Mouse (Mus musculus) mature B cell (primary cell): ENCODE results near the gene Gins2.

ENCODE experiments used
- in situ Hi-C: fragments of 300-500 bp; cut with MboI; formaldehyde crosslinking; loops from 2 replicates; pipeline ENCODE4 v1.14.3; 2019

Gene Gins2

DNA sequence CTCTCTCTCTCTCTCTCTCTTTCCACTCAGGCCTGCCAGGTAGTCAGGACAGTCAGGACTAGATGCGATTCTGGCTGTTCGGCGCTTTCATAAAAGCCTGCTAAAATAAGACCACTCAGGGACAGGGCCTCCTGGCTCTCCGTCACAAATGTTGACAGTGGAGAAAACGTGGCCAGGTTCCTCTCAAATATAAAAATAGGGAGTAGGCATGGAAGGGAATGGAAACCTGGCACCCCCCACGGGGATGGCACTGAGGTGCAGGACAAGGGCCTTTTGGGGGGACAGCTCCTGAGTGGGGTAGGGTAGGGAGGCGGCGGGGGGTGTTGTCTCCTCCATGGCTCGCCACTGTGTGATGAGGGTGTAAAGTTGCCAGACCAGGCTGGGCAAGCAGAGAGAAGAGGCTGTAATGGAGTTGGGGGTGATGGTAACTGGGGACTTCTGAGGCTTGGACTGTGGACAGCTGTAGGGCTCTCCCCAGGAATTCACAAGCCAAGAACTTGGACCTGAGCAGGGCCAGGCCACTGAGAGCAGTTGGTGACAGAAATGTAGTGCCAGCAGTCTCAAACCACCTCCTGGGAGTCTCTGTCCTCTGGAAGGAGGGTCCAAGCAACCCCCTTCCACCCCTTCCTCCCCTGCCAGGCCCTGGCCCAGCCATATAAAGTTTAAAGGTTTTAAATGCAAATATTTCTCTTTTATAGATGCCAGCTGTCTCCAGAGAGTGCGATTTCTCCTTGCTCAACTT lies 57.2 kb downstream of the Gins2 start:
- in situ Hi-C loops: no loop called here

DNA sequence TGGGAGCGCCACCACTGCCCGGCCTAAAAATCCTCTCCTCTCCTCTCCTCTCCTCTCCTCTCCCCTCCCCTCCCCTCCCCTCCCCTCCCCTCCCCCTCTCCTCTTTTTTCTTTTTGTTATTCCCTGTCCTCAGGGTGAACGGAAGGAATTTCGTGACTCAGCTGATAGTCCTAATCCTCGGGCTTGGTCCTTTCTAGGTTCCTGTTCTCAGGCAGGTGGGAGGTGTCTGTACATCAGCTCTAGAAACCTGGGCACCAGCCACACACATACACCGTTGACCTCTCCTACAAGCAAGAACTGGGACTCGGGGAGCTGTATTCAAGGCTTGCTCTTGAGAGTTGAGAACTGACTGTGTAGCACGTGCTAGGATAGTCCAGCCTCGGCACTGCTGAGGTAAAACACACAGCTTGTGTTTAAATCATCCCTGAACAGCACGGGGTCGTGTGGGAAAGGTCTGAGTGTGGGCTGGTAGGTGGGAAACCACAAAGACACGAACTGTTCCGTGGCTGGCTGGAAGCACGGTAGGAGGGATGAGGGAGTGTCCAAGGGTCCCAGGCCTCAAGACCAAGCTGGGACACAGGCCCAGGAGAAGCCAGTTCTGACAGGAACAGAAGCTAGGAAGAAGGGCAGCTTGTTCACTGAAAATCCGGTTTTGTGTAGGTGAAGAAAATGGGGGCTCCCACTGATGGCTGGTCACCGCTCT lies 58.0 kb downstream of the Gins2 start:
- in situ Hi-C loops: no loop called here

DNA sequence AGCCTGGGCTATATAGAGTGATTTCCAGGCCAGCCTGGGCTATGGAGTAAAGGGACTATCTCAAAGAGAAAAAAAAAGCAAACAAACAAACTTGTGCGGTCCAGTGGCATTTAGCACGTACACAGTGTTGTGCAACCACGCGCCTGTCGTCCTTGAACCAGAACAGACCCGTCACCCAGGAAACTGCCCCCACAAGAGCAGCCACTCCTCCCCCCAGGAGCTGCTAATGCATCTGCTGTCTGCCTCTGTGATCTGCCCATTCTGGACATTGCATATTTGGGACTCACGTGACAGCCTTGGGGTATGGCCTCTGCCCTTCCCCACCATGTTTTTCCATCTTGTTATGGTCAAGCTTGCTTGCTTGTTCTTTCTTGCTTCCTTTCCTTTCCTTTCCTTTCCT lies 59.9 kb downstream of the Gins2 start:
- in situ Hi-C loops: no loop called here
